Mouse (Mus musculus): ENCODE data around the gene Krt8. TPM values are rescaled to one million over a fixed set of nuclear protein-coding genes. Genes with fewer than 3 reads are reported as not detected.
A peak's percentile ranks its signal among the peaks of the same experiment; 100 is the strongest.

Krt8 gene
- polyA plus RNA-seq, 1 experiment from 2014 or later, result 8.4 TPM

DNA sequence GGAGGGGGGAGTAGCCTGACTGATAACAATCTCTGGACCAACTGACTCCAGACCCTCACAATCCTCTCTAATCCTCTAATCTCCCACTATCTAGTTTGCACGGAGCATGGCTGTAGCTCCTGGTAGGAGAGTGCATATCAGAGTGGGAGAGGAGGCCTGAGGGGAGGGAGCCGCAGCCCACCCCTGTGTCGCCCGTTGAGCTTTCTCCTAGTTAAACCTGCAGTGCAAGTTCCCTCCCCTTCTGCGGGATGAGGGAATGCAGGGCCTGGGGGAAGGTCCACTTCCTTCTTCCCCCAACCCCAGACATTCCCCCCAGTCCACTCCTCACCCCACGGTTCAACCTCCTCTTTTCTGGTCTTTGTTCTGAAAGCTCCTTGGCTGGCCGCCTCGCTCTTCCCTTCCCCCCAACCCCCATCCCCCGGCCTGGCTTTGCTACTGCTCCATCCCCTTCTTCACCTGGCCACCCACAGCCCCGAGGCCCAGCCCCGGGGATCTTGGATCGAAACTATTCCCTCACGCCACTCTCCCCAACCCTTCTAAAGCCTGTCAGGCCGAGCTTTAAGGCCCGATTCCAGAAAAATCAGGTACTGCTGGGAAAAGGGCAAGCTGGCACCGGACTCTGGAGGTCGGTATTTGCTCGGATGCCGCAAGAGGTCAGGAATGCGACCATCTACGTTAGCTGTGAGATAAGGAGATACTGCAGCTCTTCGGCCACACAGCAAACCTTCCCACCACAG, 21.0 kb upstream of the Krt8 start:
- Histone ChIP-seq H3K36me3 (no peaks in the 10 kb centered on the region), H3K27ac (replicated peaks) (no peak overlapping the region), H3K4me3 (no peak overlapping the region), H3K27me3 (peaks cover 63% of the 10 kb centered on the region), H3K9ac (replicated peaks) (peak overlapping the region; percentile 45; the same call in 1 of the 2 replicates), H3K4me1 (peaks cover 16% of the 10 kb centered on the region), H3K9me3 (no peaks in the 10 kb centered on the region), H3K4me2 (replicated peaks) (peak overlapping the region; percentile 34)
- 4% methylated on average over 22 of the region's 22 CpGs for WGBS
- ATAC-seq (ENCODE audit: low FRiP score, low read depth), result no peak

DNA sequence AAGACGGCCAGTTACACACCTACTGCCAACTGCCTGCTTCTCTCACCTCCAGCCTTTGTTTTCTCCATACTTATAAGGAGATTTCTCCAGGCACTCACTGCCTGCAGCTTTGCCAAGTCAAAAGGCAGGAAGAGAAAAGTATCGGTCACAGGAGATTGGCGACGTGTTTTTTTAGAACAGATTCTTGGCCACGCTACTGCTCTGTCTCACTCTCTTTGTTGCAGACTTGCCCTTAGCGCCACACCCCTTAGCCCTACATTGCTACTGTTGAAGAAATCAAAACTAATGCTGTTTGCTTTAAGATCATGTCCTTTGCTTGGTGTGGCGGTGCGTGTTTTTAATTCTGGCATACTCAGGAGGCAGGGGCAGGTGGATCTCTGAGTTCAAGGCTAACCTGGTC, 19.6 kb upstream of the Krt8 start:
- no peaks in the 10 kb centered on the region for H3K9me3 ChIP-seq
- H3K9ac ChIP-seq (replicated peaks), result no peak overlapping the region
- H3K4me3 ChIP-seq, result no peak overlapping the region
- no peak overlapping the region for H3K4me2 ChIP-seq (replicated peaks)
- H3K36me3 ChIP-seq, result no peaks in the 10 kb centered on the region
- H3K27ac ChIP-seq (replicated peaks), result no peak overlapping the region
- peaks cover 16% of the 10 kb centered on the region for H3K4me1 ChIP-seq
- peaks cover 56% of the 10 kb centered on the region for H3K27me3 ChIP-seq
- WGBS, result 72% methylated on average over 8 of the region's 8 CpGs
- no peak for ATAC-seq (ENCODE audit: low FRiP score, low read depth)

DNA sequence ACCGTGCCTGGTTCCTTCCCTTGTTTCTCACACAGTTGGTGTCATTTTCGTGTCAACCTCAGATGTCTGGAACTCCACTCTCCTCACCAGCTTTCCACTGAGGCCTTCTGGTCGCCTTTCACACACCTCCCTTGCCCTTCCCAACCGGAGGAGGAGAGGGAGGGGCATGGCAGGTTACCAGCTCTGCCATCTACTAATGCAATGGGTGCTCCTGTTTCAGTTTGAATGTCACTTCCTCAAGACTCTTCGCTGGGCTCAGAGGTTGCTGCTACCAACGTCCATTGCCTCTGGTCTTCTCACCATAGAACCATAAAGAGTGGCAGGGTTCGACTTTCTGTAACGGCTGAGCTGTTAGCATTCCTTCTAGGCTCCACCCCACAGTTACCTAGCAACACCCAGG, 18.2 kb upstream of the Krt8 start:
- H3K9me3 ChIP-seq, result no peaks in the 10 kb centered on the region
- H3K4me2 ChIP-seq (replicated peaks), result no peak overlapping the region
- 42% methylated on average over 8 of the region's 8 CpGs for WGBS
- no peaks in the 10 kb centered on the region for H3K36me3 ChIP-seq
- H3K4me3 ChIP-seq, result no peak overlapping the region
- no peak overlapping the region for H3K27ac ChIP-seq (replicated peaks)
- H3K9ac ChIP-seq (replicated peaks), result no peak overlapping the region
- H3K4me1 ChIP-seq, result peaks cover 9% of the 10 kb centered on the region
- no peak for ATAC-seq (ENCODE audit: low FRiP score, low read depth)
- peaks cover 42% of the 10 kb centered on the region for H3K27me3 ChIP-seq

DNA sequence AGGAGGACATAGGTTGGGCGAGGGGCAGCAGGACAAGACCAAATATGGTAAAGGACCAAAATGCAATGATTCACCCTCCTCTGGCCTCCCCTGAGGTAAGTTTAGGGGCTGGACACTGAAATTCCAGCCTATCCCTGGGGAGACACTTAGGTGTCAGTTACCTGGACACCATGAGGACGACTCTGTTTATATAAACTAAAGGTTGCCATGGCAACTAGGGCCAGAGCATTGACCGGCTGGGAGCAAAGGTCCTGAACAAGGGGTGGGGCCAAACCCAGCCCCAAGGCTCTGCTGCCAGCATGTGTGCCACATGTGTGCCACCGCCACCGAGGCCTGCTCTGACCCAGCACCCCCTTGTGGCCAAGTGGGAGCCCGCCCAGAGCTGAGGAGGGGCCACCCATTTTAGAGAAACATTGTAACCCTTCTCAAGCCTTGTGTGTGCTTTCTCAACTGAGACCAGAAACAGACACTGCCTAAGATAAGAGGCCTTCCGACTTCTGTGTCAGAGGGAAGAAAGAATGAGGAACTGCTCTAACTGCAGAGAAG, 13.7 kb upstream of the Krt8 start:
- Histone ChIP-seq H3K27ac (replicated peaks) (no peak overlapping the region), H3K9ac (replicated peaks) (no peak overlapping the region), H3K36me3 (no peaks in the 10 kb centered on the region), H3K4me3 (no peak overlapping the region), H3K9me3 (no peaks in the 10 kb centered on the region), H3K4me2 (replicated peaks) (no peak overlapping the region), H3K4me1 (peaks cover 8% of the 10 kb centered on the region; the same call in 1 of the 2 replicates), H3K27me3 (peaks cover 3% of the 10 kb centered on the region; the same call in 1 of the 2 replicates)
- no peak for ATAC-seq (ENCODE audit: low FRiP score, low read depth)
- WGBS, result 25% methylated on average over 7 of the region's 7 CpGs

DNA sequence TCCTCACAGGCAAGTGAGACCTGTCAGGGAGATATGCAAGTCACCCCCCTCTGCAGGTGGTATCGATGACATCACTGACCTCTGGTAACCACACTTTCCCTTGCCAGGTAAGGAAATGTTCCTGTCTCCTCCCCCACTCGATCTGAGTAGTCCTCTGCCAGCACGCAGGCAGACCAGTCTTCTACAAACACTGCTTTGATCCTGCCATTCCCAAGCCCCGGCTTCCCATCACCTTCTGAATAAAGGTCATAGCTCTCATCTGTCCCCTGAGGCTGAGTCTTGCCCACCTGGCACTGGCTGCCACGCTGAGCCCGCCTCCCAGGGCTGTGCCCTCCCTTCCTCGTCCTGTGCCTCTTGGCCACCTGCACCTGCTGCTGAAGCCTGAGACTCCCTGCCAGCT, 12.5 kb upstream of the Krt8 start:
- 28% methylated on average over 7 of the region's 7 CpGs for WGBS

DNA sequence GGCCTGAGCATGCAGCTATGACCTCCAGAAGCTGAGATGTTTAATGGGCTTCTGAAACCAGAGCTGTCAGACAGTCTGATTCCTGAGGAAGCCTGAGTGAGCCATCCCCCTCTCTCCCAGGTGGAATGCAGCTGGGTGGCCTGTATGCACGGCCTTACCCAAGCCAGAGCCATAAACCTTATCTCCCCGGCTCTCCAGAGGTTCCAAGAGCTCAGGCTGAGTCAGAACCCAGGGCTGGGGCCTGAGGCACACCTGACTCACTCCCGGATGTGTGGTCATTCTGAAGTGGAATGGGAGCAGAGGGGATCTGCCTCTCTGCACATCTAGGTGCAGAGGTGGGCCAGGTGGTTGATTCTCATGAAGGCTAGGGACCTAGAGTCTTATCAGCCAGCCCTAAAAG, 11.8 kb upstream of the Krt8 start:
- peaks cover 8% of the 10 kb centered on the region; the same call in 1 of the 2 replicates for H3K4me1 ChIP-seq
- H3K4me2 ChIP-seq (replicated peaks), result no peak overlapping the region
- H3K36me3 ChIP-seq, result no peaks in the 10 kb centered on the region
- H3K9me3 ChIP-seq, result no peaks in the 10 kb centered on the region
- no peak overlapping the region for H3K4me3 ChIP-seq
- ATAC-seq (ENCODE audit: low FRiP score, low read depth), result no peak
- H3K27me3 ChIP-seq, result peaks cover 8% of the 10 kb centered on the region; the same call in 1 of the 2 replicates
- 56% methylated on average over 3 of the region's 3 CpGs for WGBS
- H3K9ac ChIP-seq (replicated peaks), result no peak overlapping the region
- H3K27ac ChIP-seq (replicated peaks), result no peak overlapping the region

More for the DNA sequence above, 12.5 kb upstream of the Krt8 start:
- no peak overlapping the region for H3K27ac ChIP-seq (replicated peaks)
- H3K4me1 ChIP-seq, result peaks cover 8% of the 10 kb centered on the region; the same call in 1 of the 2 replicates
- no peaks in the 10 kb centered on the region for H3K9me3 ChIP-seq
- peaks cover 8% of the 10 kb centered on the region; the same call in 1 of the 2 replicates for H3K27me3 ChIP-seq
- H3K4me2 ChIP-seq (replicated peaks), result no peak overlapping the region
- H3K36me3 ChIP-seq, result no peaks in the 10 kb centered on the region
- H3K9ac ChIP-seq (replicated peaks), result no peak overlapping the region
- H3K4me3 ChIP-seq, result no peak overlapping the region
- no peak for ATAC-seq (ENCODE audit: low FRiP score, low read depth)

DNA sequence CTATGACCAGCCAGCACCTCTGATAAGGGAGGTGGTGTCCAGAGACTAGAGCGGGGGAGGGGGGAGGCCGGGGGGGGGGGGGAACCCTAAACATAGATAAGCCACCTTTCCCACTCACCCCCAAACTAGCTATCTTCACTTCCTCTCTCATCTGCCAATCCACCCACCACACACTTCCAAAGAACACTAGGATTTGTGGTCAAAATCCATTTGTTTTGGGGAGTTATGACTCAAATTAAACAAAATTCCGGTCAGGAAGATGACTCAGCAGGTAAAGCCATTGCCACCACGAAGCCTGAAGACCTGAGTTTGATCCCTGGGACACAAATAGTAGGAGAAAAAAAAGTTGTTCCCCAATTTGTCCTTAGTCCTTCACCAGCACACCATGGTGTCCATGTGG, 10.6 kb upstream of the Krt8 start:
- H3K4me1 ChIP-seq, result peaks cover 8% of the 10 kb centered on the region; the same call in 1 of the 2 replicates
- H3K9ac ChIP-seq (replicated peaks), result no peak overlapping the region
- no peaks in the 10 kb centered on the region for H3K9me3 ChIP-seq
- H3K27ac ChIP-seq (replicated peaks), result no peak overlapping the region
- 0 out of 2 replicates have a peak, but pooled peaks cover 5% of the 10 kb centered on the region for H3K27me3 ChIP-seq
- no peak overlapping the region for H3K4me2 ChIP-seq (replicated peaks)
- no peak overlapping the region for H3K4me3 ChIP-seq
- ATAC-seq (ENCODE audit: low FRiP score, low read depth), result no peak
- WGBS, result 74% methylated on average over 2 of the region's 4 CpGs
- no peaks in the 10 kb centered on the region for H3K36me3 ChIP-seq

DNA sequence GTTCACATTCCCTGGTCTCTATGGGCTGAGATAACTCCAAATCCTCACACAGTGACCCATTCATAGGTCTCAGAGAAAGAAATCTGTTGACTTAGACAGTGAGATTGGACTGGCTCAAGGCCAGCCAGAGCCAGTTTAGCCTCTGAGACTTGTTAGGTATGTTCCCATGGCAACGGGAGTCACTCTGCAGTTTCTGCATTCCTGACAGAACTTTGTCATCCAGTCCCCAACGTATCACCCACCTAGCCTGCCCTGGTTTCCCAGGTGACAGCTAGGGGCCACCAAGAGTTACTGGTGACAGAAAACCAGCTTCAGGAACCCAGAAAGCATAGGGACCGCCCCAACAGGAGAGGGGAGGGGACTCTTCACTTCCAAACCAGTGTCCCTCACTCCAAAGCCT, 9.4 kb upstream of the Krt8 start:
- H3K27ac ChIP-seq (replicated peaks), result no peak overlapping the region
- no peaks in the 10 kb centered on the region for H3K36me3 ChIP-seq
- H3K27me3 ChIP-seq, result peaks cover 9% of the 10 kb centered on the region; the same call in 1 of the 2 replicates
- WGBS, result 50% methylated on average over 3 of the region's 3 CpGs
- no peak for ATAC-seq (ENCODE audit: low FRiP score, low read depth)
- H3K9me3 ChIP-seq, result no peaks in the 10 kb centered on the region
- H3K4me3 ChIP-seq, result no peak overlapping the region
- peaks cover 8% of the 10 kb centered on the region; the same call in 1 of the 2 replicates for H3K4me1 ChIP-seq
- H3K4me2 ChIP-seq (replicated peaks), result no peak overlapping the region
- H3K9ac ChIP-seq (replicated peaks), result no peak overlapping the region

DNA sequence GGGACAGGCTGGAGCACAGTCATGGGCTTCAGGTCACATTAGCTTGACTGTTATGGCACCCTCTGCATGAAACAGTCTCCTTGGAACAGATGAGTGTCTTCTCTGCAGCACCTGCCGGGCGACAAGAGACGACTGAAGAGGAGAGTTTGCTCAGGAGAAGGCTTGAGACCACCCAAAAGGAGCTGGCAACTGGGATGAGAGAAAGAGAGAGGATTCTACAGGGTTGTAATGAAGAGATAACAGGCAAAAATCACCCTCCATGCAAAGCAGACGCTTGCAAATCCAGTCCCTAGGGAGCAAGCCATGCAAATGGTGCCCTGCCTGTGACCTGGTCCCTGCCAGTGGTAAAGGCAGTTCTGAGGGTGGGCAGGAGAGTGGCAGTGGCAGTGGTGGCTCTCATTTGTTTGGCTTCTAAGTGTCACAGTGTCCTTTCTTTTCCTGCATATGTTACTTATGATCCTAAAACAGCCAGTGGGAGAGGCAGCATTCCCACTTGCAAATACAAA, 8.0 kb upstream of the Krt8 start:
- no peak for ATAC-seq (ENCODE audit: low FRiP score, low read depth)

DNA sequence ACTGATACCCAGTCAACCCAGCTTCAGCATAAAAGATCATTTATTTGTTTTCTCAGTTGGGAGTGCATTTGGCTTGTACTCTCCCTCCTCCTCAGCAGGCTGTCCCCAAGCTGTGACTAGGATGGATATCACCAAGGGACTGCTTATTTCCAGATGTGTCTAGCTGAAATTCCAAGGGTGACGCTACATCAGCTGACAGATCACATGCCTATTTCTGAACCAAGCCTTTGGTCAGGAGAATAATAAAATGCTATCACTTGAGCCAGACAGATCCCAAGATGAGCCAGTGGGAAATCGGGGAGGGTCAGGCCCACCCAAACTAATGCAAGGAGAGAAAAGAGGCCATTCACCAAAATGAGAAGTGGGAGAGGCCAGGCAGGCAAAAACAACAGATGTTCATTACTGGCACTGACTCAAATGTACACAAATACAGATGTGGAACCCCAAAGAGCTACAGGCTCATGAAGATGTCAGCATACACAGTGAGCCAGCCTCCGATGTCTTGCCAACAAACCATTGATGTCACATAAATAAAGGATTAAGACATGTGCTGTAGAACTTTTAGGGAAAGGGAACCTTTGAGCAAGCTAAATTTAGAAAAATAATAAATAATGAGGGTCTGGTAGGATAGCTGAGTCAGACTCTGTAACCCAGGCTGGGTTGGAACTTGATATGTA, 6.4 kb upstream of the Krt8 start:
- Histone ChIP-seq H3K27me3 (peaks cover 25% of the 10 kb centered on the region), H3K27ac (replicated peaks) (no peak overlapping the region), H3K9me3 (no peaks in the 10 kb centered on the region), H3K4me3 (no peak overlapping the region), H3K4me1 (peaks cover 21% of the 10 kb centered on the region), H3K9ac (replicated peaks) (no peak overlapping the region), H3K36me3 (no peaks in the 10 kb centered on the region), H3K4me2 (replicated peaks) (no peak overlapping the region)
- ATAC-seq (ENCODE audit: low FRiP score, low read depth), result no peak
- 78% methylated on average over 3 of the region's 3 CpGs for WGBS

More for the DNA sequence above, 8.0 kb upstream of the Krt8 start:
- Histone ChIP-seq H3K9ac (replicated peaks) (no peak overlapping the region), H3K4me1 (peaks cover 16% of the 10 kb centered on the region), H3K36me3 (no peaks in the 10 kb centered on the region), H3K4me3 (no peak overlapping the region), H3K27me3 (peaks cover 13% of the 10 kb centered on the region; the same call in 1 of the 2 replicates), H3K4me2 (replicated peaks) (no peak overlapping the region), H3K9me3 (no peaks in the 10 kb centered on the region), H3K27ac (replicated peaks) (no peak overlapping the region)
- WGBS, result 56% methylated on average over 4 of the region's 4 CpGs

DNA sequence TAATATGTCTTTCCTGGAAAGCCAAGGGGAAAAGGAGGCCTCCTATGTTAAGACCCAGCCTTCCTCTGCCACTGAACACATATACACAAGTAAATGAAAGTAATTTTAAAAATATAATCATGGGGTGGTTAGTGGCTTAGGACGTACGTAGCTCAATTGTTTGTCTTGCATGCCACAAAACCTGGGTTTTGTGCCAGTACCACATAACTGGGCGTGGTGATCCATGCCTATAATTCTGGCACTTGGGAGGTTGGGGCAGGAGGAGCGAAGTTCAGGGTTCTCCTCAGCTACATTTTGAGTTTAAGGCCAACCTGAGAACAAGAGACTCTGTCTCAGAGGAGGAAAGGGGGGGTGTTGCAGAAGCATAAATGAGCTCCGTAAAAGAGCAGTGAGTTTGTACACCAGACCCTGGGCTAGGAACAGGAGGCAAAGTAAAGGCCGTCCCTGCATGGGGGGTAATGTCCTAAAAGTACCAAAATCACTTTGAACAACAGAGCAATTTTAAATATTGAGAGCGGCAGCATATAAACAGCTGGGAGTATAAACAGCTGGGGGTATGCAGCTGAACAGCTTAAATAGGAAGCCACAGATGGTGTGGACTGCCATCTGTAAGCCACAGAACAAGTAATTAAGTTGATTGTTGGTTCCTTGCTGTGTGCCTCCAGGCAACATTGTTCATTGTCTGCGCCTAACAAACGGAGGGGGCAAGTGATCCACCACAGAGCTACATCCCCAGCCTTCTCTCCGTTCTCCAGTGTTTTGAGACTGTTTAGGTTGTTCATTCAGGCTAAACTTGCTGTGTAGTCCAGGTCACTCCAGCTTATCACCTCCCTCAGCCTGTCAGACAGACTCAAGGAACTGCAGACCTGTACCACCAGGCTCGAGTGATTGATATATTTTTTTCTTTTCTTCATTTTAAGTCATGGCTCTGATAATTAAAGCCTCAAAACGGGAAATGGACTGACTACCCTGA, 3.1 kb upstream of the Krt8 start:
- Histone ChIP-seq H3K27me3 (peaks cover 58% of the 10 kb centered on the region), H3K9me3 (no peaks in the 10 kb centered on the region), H3K4me3 (no peak overlapping the region), H3K27ac (replicated peaks) (no peak overlapping the region), H3K4me1 (peaks cover 26% of the 10 kb centered on the region), H3K9ac (replicated peaks) (no peak overlapping the region), H3K36me3 (no peaks in the 10 kb centered on the region), H3K4me2 (replicated peaks) (no peak overlapping the region)
- 50% methylated on average over 12 of the region's 12 CpGs for WGBS
- ATAC-seq (ENCODE audit: low FRiP score, low read depth), result no peak

Data from midbrain, embryonic 12.5 days (tissue).